Mouse (Mus musculus): ENCODE results near the gene Cilp.
"Not testable (repeated sequence)": the region's sequence is repeated elsewhere in the genome, so short reads cannot be mapped to it uniquely, and the experiment has no call there.

Cilp gene

DNA sequence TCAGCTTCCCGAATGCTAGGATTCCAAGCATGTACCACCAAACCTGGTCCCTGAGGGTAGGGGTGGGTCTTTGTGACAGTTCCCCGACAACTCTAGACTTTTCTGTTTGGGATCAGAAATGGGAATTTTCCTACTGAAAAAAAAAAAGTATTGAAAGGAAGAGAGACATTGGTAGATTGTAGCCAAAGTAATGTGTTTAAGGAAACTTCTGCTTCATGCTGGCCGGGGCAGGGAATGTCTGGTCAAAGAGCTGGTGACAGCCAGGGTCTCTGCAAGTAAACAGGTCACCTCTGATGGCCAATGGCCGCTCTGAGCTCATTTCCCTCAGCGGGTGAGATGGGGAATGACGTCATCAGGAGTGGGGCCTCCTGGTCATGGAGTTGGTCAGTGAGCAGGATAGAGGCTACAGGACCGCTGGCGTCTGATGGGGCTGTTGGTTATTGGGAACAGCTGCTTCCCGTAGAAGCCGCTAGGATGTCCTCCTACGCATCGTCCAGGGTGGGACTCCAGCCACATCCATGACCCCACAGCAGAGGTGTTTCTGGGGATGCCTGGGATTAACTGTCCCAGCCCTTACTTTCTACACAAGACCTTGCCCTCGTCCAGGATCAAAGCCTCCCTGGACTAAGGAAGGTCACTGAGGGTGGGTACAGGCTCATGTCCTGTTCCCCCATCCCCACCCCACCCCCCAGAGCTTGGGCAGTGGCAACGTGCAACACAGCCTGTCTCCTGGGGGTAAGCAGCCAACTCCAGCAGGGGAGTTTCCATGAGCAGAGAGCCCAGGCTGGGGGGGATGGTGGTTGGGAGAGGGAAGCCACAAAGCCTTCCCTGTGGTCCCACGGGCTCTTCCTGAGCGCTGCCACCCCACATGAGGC lies 17.2 kb upstream of the Cilp start:
- DNase-seq (ENCODE audit: low read depth, low spot score): no peak

DNA sequence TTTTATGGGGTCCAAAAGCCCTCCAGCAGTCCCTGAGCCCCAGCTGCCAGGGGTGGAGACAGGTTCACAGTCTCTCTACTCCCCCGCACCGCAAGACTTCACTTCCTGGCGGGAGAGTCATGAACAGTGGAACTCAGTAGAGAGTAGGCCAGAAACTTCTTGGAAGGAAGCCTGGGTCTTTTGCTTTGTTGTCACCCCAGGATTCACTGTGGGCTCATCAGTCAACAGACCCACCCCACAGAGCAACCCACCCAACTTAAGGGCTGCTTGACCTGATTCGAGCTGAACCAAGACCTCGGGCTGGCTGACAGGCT lies 16.6 kb upstream of the Cilp start:
- no peak for DNase-seq (ENCODE audit: low read depth, low spot score)

DNA sequence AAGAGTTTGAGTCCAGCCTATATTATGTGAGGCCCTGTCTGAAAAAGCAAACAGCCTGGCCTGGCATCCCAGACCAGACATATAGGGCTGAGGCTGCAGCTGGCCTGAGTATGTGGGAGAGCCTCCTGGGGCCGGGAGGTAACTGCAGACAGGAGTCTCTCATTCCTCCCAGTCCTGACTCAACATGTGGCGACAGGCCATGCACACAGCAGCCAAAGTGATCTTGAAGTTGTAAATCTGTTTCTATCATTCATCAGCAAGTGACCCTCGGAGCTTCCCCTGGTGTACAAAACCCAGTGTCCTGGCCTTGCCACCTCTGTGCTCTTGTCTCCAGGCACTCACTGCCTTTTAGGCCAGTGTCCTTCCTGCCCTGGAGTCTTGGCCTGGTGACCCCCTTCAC lies 13.0 kb upstream of the Cilp start:
- DNase-seq (ENCODE audit: low read depth, low spot score): no peak

DNA sequence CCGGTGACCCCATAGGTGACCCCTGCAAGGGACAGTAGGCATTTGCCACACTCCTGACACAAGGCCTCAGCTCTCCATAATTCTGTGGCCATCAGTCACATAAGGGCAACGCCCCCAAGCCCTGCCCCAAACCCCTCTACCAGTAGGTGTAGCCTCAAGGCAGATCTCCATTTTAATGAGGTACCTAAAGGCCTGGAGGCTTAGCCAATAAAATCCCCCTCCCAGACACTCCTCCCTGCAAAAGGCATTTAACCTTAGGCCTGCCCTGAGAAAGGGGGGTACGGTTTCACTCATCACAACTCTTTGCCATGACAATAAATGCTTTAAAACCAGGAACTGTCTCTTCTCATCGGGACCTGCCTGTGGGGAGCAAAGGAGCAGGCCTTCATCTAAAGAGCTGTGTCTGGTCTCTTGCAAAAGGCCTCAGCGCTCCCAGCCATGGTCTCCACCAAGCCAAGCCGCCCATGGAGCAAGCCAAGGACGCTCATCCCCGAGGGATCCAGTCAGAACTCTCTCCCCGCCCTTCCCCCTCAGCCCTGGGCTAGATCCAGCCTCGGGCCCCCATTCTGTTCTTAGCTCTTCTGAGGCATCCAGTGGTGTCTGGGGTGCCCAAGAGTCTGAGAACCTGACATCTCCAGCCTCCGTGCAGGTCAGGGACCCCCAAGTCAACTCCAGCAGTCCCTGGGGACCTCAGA lies 8.9 kb upstream of the Cilp start:
- DNase-seq (ENCODE audit: low read depth, low spot score): no peak

DNA sequence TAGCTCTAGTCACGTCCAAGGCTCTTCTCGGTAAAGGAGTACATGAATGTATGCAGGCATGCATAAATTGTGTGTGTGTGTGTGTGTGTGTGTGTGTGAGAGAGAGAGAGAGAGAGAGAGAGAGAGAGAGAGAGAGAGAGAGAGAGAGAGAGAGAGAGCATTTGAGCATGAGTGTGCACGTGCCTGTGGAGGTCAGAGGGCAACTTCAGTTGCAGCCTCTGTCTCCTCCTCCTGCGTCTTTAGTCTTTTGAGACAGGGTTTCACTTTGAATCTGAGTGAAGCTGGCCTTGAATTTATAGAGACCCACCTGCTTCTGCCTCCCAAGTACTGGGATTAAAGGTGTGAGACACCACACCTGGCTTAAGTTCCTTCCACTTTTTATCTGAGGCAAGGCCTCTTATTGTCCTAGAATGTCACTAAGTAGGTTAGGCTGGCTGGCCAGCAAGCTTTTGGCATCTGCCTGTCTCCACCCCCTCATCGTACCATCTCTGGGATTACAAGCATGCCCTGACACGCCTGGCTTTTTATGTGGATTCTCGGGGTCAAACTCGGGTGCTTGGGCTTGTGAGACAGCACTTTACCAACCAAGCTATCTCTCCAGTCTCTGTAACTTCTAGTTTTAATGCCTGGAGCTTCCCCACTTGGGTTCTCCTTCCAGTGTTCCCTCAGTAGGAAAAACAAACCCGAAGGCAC lies 7.6 kb upstream of the Cilp start:
- no peak for DNase-seq (ENCODE audit: low read depth, low spot score)

DNA sequence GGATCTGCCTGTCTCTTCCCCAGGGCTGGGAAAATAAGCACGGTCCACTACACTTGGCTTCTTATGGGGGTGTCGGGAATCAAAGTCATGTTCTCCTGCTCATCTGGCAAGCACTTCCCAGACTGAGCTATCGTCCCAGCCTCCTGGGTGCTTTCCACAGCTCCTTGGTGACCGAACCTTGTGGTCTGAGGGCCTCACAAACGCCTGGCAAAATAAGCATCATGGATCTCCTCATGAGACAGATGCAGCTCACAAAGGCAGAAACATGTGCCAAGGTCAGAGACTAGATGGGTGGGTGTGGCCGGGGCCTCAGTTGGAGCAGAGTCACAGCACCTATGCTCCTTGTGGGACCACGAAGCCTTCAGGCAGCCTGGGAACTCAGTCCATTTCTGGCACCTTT lies 5.6 kb upstream of the Cilp start:
- DNase-seq (ENCODE audit: low read depth, low spot score): no peak

DNA sequence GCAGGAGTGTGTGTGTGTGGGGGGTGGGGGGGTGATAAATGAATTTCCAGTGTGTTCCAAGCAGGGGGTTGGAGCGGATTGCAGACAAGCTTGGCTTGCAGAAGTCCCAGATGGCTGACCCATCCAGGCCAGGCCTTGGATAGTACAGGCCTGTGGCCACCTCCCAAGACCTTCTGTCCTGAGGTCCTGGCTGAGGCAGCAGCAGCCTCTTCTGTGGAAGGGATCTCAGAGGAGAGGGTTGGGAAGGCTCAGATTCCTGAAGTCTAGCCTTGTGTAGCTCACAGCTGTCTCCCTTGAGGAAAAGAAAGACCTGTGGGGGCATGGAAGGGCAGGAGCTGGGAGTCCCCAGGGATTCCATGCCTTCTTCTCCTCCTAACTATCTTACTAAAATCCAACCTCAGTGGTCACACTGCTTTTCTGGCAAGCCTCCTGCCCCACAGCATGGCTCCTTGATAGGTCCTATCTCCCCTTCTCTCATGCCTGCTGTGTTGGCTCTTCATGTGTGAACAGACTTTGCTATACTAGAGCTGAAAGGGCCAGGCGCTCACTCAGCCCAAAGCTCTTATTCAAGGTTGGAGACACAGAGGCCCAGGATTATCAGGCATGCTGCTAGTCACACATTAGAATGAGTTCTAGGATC lies 3.3 kb upstream of the Cilp start:
- DNase-seq (ENCODE audit: low read depth, low spot score): no peak

DNA sequence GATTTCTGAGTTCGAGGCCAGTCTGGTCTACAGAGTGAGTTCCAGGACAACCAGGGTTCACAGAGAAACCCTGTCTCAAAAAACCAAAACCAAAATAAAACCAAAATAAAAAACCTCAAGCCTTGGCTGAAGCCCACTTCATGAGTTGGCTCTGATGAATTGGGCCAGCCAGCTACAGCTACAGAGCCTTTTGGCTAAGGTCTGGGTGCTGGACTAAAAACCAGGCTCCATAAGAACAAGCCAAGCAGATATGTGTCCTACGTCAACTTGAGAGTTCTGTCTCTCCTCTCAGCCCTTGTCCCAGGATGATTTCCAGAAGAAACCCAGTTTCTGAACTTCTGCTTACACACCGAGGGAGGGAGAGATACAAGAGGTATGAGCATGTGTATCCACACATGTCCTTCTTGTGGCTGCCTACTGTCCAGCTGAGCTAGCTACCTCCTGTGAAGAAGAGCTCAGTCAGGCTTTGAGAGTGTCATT lies 2.3 kb upstream of the Cilp start:
- DNase-seq (ENCODE audit: low read depth, low spot score): no peak

DNA sequence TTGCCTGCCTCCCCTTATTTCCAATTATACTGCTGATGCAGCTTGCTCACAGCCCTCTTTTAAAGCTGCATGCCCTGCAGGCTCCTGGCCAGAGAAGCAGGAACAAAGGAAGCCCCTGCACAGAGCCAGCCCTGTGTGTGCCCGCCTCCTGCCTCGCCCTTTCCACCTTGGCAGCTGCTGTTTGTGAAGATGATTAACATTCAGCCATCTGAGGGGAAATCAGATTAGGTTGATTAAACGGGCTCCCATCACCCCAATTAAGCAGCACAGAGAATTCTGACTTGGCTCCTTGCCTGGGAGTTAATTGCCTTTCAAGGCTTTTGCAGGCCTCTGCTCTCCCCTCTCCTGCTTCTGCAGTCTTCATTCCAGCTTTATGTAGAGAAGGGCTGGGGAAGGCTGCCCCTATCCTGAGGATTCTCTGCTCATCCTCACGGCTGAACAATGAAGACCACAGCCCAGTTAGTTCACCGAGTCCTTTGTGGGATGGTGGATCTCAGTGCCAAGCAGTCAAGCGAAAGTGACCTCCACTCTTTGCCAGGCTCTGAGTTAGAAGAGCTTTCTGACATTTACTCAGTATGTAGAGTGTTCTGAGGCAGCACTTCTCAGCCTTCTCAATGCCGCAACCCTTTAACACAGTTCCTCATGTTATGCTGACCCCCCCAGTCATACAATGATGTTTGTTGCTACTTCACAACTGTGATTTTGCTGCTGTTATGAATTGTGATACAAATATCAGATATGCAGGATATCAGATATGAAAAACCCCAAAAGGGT lies 2.9 kb downstream of the Cilp start:
- no peak for DNase-seq (ENCODE audit: low read depth, low spot score)

DNA sequence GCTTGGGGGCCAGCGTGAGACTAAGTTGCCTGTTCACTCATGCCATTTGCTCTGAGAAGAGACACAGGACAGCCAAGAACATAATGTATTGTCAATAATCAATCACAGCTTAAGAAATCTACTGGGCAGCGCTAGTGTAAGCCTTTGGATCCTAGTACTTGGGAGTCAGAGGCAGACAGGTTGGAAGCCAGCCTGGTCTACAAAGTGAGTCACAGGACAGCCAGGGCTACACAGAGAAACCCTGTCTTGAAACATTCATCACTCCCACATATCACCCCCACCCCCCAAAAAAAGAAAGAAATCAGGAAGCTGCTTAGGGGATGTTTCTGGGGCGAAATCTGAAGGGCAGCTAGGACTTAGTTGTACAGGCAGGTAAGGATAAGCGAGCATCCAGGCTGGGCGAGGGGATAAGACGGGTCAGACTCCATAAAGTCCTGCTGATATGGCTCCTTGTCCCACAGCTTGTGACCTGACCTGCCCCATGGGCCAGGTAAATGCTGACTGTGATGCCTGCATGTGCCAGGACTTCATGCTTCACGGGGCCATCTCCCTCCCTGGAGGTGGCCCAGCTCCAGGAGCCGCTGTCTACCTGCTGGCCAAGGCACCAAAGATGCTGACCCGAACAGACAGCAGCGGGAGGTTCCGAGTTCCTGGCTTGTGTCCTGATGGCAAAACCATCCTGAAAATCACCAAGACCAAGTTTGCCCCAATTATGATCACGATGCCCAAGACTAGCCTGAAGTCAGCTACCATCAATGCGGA lies 8.2 kb downstream of the Cilp start:
- no peak for DNase-seq (ENCODE audit: low read depth, low spot score)

DNA sequence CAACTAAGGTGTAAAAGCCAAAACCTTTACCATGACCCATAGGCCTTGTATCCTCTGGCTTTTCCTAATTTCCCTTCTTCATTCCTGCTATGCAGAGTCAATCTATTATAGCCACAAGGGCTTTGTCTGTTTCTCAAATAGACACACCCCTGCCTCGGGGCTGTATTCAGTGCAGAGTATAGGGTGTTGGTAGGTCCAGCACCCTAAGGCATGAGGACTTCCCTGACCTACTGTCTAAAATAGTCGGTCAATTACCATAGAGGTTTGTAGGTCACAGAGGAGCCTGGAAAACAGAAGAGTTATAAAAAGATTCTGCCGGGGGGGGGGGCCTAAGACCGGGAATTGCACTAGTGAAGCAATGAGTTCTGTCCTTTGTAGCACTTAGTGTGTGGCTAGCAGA lies 8.9 kb downstream of the Cilp start:
- no peak for DNase-seq (ENCODE audit: low read depth, low spot score)

DNA sequence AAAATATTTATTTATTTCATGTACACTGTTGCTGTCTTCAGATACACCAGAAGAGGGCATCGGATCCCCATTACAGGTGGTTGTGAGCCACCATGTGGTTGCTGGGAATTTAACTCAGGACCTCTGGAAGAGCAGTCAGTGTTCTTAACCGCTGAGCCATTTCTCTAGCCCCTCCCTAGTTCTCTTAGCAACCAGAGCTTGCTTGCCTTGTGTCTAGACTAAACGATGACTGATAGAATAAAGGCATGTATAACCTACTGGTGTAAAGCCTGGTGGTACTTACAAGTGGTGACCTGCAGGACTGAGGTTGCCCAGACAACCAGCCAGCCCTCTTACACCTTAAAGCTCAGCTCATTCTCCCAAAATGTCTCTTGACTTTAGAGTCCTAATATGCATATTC lies 9.9 kb downstream of the Cilp start:
- DNase-seq (ENCODE audit: low read depth, low spot score): not testable (repeated sequence)

DNA sequence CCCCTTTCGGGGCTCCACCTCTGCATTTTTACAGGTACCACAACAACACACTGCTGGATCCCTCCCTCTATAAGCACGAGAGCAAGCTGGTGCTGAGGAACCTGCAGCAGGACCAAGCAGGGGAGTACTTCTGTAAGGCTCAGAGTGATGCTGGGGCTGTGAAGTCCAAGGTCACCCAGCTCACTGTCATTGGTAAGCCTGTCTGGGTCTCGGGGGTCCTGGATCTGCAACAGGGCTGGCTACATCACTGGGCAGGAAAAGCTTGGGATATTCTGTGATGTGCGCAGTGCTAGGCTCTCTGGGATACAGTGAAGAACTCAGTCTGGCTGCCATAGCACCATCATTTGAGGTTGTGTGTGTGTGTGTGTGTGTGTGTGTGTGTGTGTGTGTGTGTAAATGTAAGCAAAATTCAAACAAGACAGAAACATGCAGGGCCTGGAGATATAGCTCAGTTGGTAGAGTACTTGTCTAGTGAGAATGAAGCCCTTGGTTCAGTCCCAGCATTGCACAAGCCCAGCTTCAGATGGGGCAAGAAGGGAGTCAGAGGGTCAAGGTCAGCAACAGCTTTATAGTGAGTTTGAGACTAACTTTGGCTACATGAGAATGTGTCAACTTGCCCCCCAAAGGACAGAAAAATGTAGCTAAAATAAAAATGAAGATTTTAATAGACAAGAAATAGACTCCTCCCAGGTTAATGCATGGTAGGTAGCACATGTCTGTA lies 11.0 kb downstream of the Cilp start:
- DNase-seq (ENCODE audit: low read depth, low spot score): no peak

DNA sequence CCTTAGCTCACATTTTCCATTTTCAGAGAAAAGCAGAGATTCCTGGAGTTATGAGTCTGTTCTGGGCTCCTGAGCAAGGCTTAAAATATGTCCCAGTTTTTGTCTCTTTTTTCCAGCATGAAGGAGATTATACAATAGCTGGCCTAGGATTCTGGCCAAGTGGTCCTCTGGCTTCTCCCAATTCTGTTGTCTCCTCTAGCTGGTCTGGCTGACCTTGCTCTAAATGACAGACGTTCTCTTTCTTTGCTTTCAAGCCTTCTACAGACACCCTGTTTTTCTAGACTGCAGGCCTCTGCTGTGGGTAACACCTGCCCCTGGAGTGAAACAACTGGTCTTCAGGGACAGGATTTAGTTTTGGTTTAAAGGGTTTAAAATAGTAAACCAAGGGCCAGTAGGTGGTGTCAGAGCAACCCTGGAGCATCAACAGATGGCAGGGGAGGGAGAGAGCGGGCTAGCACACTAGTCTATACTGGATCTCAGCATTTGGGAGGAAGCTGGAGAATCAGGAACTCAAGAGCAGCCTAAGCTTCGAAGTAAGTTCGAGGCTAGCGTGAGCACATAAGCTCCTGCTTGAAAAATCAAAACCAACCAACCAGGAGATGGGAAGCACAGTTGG lies 16.7 kb downstream of the Cilp start:
- DNase-seq (ENCODE audit: low read depth, low spot score): no peak

DNA sequence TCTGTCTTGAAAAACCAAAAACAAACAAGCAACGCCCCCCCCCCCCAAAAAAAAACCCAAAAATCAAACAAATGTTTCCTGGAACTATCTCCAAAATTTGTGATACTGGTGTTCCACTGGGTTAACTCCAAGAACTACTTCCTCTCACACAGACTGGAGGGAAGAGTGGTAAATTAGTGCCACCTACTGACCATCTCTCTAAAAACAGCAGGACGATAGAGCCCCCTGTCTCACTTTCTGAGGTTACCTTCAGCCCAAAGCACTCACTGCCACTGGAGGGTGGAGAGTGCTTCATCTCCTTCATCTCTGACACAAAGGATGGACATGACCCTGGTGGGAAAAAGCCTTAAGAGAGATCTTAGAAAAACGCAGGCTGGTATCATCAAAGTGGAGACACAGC lies 18.3 kb downstream of the Cilp start:
- peak; percentile 49 for DNase-seq (ENCODE audit: low read depth, low spot score)

DNA sequence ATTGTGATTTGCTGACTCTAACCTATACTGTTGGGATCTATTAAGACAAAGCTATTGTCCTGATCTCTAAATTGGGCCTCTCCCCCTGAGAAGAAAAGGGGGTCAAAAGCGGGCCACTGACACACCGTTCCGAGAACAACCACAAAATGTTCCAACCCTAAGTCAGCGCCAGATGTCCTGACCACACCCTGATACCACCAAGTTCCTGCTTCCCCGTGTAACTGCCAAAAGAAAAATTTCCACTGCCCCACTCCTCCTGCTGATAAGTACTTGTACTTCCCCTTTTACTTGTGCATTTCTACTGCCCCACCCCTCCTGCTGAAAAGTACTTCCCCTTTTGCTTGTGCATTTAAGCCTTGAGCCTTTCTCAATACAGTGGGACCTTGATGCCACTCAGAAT lies 23.3 kb downstream of the Cilp start:
- not testable (repeated sequence) for DNase-seq (ENCODE audit: low read depth, low spot score)

DNA sequence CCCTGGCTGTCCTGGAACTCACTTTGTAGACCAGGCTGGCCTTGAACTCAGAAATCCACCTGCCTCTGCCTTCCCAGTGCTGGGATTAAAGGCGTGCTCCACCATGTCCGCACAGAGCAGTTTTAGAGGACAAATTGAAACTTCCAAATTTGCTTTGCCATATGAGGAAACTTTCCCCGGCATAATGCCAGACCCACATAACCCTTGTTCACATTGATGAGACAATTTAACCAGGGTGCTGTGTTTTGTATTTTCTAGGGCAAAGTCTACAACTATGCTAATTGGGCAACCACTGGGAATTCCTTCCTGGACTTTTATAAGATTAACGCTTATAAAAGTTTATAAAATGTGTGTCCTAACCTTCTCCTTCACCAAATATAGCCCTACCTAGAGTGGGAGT lies 25.0 kb downstream of the Cilp start:
- no peak for DNase-seq (ENCODE audit: low read depth, low spot score)

DNA sequence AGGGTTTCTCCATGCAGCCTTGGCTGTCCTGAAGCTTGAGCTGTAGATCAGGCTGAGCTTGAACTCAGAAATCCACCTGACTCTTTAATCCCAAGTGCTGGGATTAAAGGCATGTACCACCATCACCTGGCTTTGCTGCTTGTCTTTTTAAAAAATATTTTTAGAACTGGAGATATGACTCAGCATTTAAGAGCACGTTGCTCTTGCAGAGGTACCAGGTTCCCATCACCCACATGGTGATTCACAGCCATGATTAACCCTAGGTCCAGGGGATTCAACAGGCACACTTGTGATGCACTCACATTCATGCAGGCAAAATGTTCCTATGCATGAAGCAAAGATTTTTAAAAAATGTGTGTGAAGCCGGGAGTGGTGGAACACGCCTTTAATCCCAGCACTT lies 27.4 kb downstream of the Cilp start:
- no peak for DNase-seq (ENCODE audit: low read depth, low spot score)

DNA sequence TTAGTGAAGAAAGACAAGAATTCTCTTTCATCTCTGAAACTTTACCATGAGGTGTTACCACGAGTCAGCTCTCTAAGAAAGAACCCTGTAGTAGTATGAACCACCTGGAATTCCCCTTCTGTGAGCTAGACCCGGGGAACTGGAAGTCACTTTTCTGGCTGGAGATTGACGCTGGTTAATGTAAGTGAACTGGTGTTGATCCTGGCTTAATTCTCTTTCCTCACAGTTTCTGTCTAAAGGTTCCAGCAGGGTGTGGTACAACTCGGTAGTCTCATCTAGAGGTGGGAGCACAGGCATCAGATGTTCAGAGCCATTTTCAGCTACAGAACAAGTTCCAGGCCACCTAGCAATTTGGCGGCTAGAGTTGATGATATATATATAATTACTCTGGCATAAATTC lies 28.1 kb downstream of the Cilp start:
- DNase-seq (ENCODE audit: low read depth, low spot score): peak; percentile 56

DNA sequence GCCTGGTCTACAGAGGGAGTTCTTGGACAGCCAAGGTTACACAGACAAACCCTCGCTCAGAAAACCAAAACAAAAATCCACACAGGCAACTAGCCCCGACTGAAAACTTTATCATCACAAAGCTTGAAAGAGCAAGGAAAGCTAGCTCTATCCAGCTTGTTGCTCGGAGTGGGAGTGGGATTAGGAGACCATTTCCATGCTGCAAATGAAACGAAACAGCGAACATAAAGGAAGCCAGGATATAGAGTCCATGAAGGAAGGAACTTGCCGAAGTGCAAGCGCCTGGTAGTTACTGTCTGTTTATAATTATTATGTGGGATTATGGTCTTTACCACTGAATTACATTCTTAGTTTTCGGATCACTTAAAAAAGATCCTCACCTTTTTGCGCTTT lies 28.6 kb downstream of the Cilp start:
- no peak for DNase-seq (ENCODE audit: low read depth, low spot score)

Data from CD4-positive helper T cell, adult 2 months (primary cell).